Mouse (Mus musculus) heart, embryonic 15.5 days (tissue): ENCODE results near the gene Med25. TPM values are rescaled to one million over a fixed set of nuclear protein-coding genes. Genes with fewer than 3 reads are reported as not detected.

ENCODE experiments used
- microRNA counts: library from miRNA; unstranded; fragments of <30 nt; microRNA quantifications from one replicate; lab custom pipeline; 2016
- microRNA-seq: library from miRNA; unstranded; fragments of <30 nt; microRNA quantifications from one replicate; pipeline ENCODE4, GENCODE M21; 2016
- polyA plus RNA-seq: library from polyadenylated mRNA; unstranded; fragments of >200 nt; fragmentation: Nextera tagmentation; extraction: Ambion mirVana; gene quantifications from 2 replicates; pipeline ENCODE4 v1.2.1, GENCODE M21; 2015

The Med25 gene
- polyA plus RNA-seq, 1 experiment from 2014 or later = 72.9 TPM

MicroRNAs encoded within 50 kb of the gene (microRNA counts, 519-probe panel; counts per million panel counts)
- not detected for microRNA mmu-miR-707 (lab: Ali Mortazavi, UCI)

Small RNA genes within 50 kb of the gene (microRNA-seq; reads per million reads assigned to microRNA genes)
- gene Mir707 = not detected

Other genes with a start within 250 kb of the Med25 start
- 1.7 and 6.3 TPM in 2 replicates for gene Myh14, start 221.9 kb downstream of the Med25 start, polyA plus RNA-seq
- not detected in 2 replicates for gene Izumo2, start 184.0 kb downstream of the Med25 start, polyA plus RNA-seq
- 32.7 and 34.0 TPM in 2 replicates for gene Vrk3, start 144.3 kb downstream of the Med25 start, polyA plus RNA-seq
- gene Zfp473, start 141.7 kb downstream of the Med25 start, polyA plus RNA-seq = 0.47 and 0.58 TPM in 2 replicates
- gene Nup62, start 76.6 kb downstream of the Med25 start, polyA plus RNA-seq = 57.2 and 77.3 TPM in 2 replicates
- gene Il4i1, start 76.3 kb downstream of the Med25 start, polyA plus RNA-seq = 1.1 and 3.2 TPM in 2 replicates
- gene Atf5, start 76.1 kb downstream of the Med25 start, polyA plus RNA-seq = 2.5 TPM in 2 replicates
- gene Akt1s1, start 43.7 kb downstream of the Med25 start, polyA plus RNA-seq = 91.7 and 97.8 TPM in 2 replicates
- 53.2 and 63.4 TPM in 2 replicates for gene Tbc1d17, start 43.6 kb downstream of the Med25 start, polyA plus RNA-seq
- gene Pnkp, start 35.6 kb downstream of the Med25 start, polyA plus RNA-seq = 22.4 and 28.7 TPM in 2 replicates
- gene Ptov1, start 22.9 kb downstream of the Med25 start, polyA plus RNA-seq = 206 and 273 TPM in 2 replicates
- gene Fuz, start 3.4 kb upstream of the Med25 start, polyA plus RNA-seq = 11.9 and 16.3 TPM in 2 replicates
- 51.9 and 57.4 TPM in 2 replicates for gene Ap2a1, start 36.8 kb upstream of the Med25 start, polyA plus RNA-seq
- gene Tsks, start 50.5 kb upstream of the Med25 start, polyA plus RNA-seq = 0.13 and 0.27 TPM in 2 replicates
- 9.0 and 12.2 TPM in 2 replicates for gene Cpt1c, start 82.1 kb upstream of the Med25 start, polyA plus RNA-seq
- gene Prmt1, start 93.9 kb upstream of the Med25 start, polyA plus RNA-seq = 315 and 356 TPM in 2 replicates
- gene Irf3, start 104.9 kb upstream of the Med25 start, polyA plus RNA-seq = 61.6 and 76.7 TPM in 2 replicates
- gene Bcl2l12, start 106.0 kb upstream of the Med25 start, polyA plus RNA-seq = 34.5 and 35.4 TPM in 2 replicates
- 25.1 and 32.5 TPM in 2 replicates for gene Scaf1, start 123.7 kb upstream of the Med25 start, polyA plus RNA-seq
- gene Rras, start 125.2 kb upstream of the Med25 start, polyA plus RNA-seq = 76.4 and 80.8 TPM in 2 replicates
- 5.0 and 7.6 TPM in 2 replicates for gene Prr12, start 160.2 kb upstream of the Med25 start, polyA plus RNA-seq
- 42.4 and 54.8 TPM in 2 replicates for gene Nosip, start 169.7 kb upstream of the Med25 start, polyA plus RNA-seq
- gene Prrg2, start 170.0 kb upstream of the Med25 start, polyA plus RNA-seq = 12.9 and 15.9 TPM in 2 replicates
- gene Rcn3, start 199.5 kb upstream of the Med25 start, polyA plus RNA-seq = 223 and 285 TPM in 2 replicates
- 52.5 and 62.7 TPM in 2 replicates for gene Fcgrt, start 211.1 kb upstream of the Med25 start, polyA plus RNA-seq
- 794 and 808 TPM in 2 replicates for gene Rps11, start 231.7 kb upstream of the Med25 start, polyA plus RNA-seq
- 697 and 762 TPM in 2 replicates for gene Rpl13a, start 236.0 kb upstream of the Med25 start, polyA plus RNA-seq
- gene Gm45713, start 243.5 kb upstream of the Med25 start, polyA plus RNA-seq = 0.22 TPM in 1 of 2 replicates, not detected in the other
- 1.5 and 2.2 TPM in 2 replicates for gene Flt3l, start 243.7 kb upstream of the Med25 start, polyA plus RNA-seq